Mouse (Mus musculus) gastrocnemius, postnatal 36 days (tissue): Measurements from ENCODE around the gene Supt6. TPM values are rescaled to one million over a fixed set of nuclear protein-coding genes. Genes with fewer than 3 reads are reported as not detected.

Experiments
- microRNA-seq, 2 experiments: library from miRNA; unstranded; fragments of <30 nt; microRNA quantifications; one replicate each; pipeline ENCODE4 v1.2.0; 2021
- total RNA-seq, 2 experiments: library from RNA; stranded (reverse); gene quantifications; 2 replicates each; pipeline ENCODE4 v1.2.3; 2021

The Supt6 gene
- total RNA-seq, 2 experiments from 2014 or later = 21.9 to 23.1 TPM

Small RNAs within 50 kb of the gene (microRNA-seq; reads per million reads assigned to microRNA genes)
- gene Mir7653 = 0 reads per million in 2 experiments

Other genes with a start within 250 kb of the Supt6 start
- 1 to 10 TPM in 1 of 2 experiments, under 1 TPM in 1; 0.94 to 1.9 TPM for gene Dhrs13, start 213.7 kb downstream of the Supt6 start, total RNA-seq
- gene Flot2, start 208.1 kb downstream of the Supt6 start, total RNA-seq = 10 to 100 TPM; 51.7 to 55.6 TPM
- 10 to 100 TPM; 21.7 to 22.7 TPM for gene Eral1, start 165.6 kb downstream of the Supt6 start, total RNA-seq
- 1 to 10 TPM; 6.0 to 6.1 TPM for gene Fam222b, start 151.3 kb downstream of the Supt6 start, total RNA-seq
- gene Traf4, start 80.4 kb downstream of the Supt6 start, total RNA-seq = 1 to 10 TPM; 2.2 to 3.2 TPM
- under 1 TPM; 0.59 to 0.64 TPM for gene Nek8, start 69.3 kb downstream of the Supt6 start, total RNA-seq
- gene Tlcd1, start 69.3 kb downstream of the Supt6 start, total RNA-seq = 1 to 10 TPM in 1 of 2 experiments, under 1 TPM in 1; 0.99 to 1.4 TPM
- gene Rpl23a, start 62.4 kb downstream of the Supt6 start, total RNA-seq = 100 to 1,000 TPM; 644 to 813 TPM
- 1 to 10 TPM; 4.2 to 4.5 TPM for gene Rab34, start 57.6 kb downstream of the Supt6 start, total RNA-seq
- gene Proca1, start 52.6 kb downstream of the Supt6 start, total RNA-seq = under 1 TPM in 1 of 2 experiments, not detected in 1; 0.74 TPM
- 10 to 100 TPM; 40.7 to 41.1 TPM for gene Sdf2, start 241 bp downstream of the Supt6 start, total RNA-seq
- gene 2610507B11Rik, start 15.8 kb upstream of the Supt6 start, total RNA-seq = 100 to 1,000 TPM; 212 to 228 TPM
- gene BC030499, start 44.9 kb upstream of the Supt6 start, total RNA-seq = under 1 TPM; 0.42 to 0.84 TPM
- 1 to 10 TPM; 2.4 to 4.1 TPM for gene Spag5, start 55.5 kb upstream of the Supt6 start, total RNA-seq
- gene Aldoc, start 77.0 kb upstream of the Supt6 start, total RNA-seq = 1 to 10 TPM; 1.3 to 1.9 TPM
- gene Pigs, start 82.4 kb upstream of the Supt6 start, total RNA-seq = 10 to 100 TPM; 20.1 to 21.3 TPM
- 10 to 100 TPM; 10.1 to 16.2 TPM for gene Unc119, start 97.5 kb upstream of the Supt6 start, total RNA-seq
- gene Foxn1, start 140.6 kb upstream of the Supt6 start, total RNA-seq = under 1 TPM in 1 of 2 experiments, not detected in 1; 0.10 TPM
- gene Slc13a2, start 176.2 kb upstream of the Supt6 start, total RNA-seq = not detected
- gene Slc46a1, start 219.7 kb upstream of the Supt6 start, total RNA-seq = 1 to 10 TPM in 1 of 2 experiments, under 1 TPM in 1; 0.67 to 1.2 TPM